25 mouse cellular contexts compared by ENCODE assay signal in the genomic region with DNA sequence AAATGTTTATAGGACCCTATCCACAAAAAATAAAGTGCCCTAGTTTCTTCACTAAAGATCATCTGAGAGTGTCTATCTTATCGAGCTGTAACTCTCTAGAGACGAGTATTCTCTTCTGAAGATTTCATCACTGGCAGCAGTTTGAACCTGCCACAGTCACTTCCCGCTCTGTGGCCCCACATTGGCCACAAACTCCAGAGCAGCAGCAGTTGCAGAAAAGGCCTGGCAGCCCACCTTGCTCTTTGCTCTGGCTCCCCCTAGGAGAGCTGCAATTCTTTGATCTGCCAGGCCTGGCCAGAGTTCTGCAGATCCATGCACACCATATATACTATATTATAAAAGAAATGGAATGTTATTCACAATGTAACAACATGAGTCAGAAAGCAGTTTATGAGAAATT.
DNase-seq lines count a peak whose midpoint lies in the region; ATAC-seq and TF ChIP-seq lines count a peak whose summit lies in the region.
"Had no signal": no experiment of that assay in that cellular context is flagged by ENCODE, and none has a peak within 500 bp of the region (broad histone marks: within the 10 kb centered on the region; RNA-seq: fewer than 3 reads in every experiment).

No protein-coding gene starts in this region.

- ATAC-seq in common myeloid progenitor, adult 5-6 weeks (replicated peaks; ENCODE audit: low read depth, poor library complexity, severe bottlenecking), result peak; percentile 99
- ATAC-seq in megakaryocyte, adult 5-6 weeks (ENCODE audit: poor library complexity, severe bottlenecking), result peak; percentile 93
- ATAC-seq in kidney, embryonic 15.5 days (replicated peaks; ENCODE audit: low FRiP score), result no peak
- ATAC-seq in inflammation-experienced regulatory T-cells, adult 6 months, result no peak
- ATAC-seq: CD4-positive, CD25-positive, alpha-beta regulatory T cell, adult 4 months; forebrain, embryonic 14.5 days; forebrain, postnatal 0 days had no signal

- no peaks in the 10 kb centered on the region for H3K36me3 ChIP-seq in kidney, embryonic 15.5 days
- H3K36me3 ChIP-seq: embryonic facial prominence, embryonic 12.5 days; embryonic facial prominence, embryonic 15.5 days; heart, embryonic 10.5 days; heart, embryonic 13.5 days; hindbrain, embryonic 12.5 days; hindbrain, embryonic 15.5 days had no signal

- TF ChIP-seq CTCF in left cerebral cortex, adult 2 months (IDR thresholded peaks at IDR 0.05), result peak; percentile 6
- TF ChIP-seq CTCF in gastrocnemius, adult 2 months (IDR thresholded peaks at IDR 0.05), result no peak

- intact Hi-C loops in left cerebral cortex, adult 2 months (cut with DNase I), result no loop called here
- intact Hi-C loops in gastrocnemius, adult 2 months (cut with DNase I), result no loop called here

- no peak overlapping the region for H3K27ac ChIP-seq in left cerebral cortex, adult 2 months
- H3K27ac ChIP-seq in kidney, embryonic 15.5 days, result no peak overlapping the region
- no peak overlapping the region for H3K27ac ChIP-seq in gastrocnemius, adult 2 months
- H3K27ac ChIP-seq: embryonic facial prominence, embryonic 12.5 days; embryonic facial prominence, embryonic 15.5 days; heart, adult 2 months; heart, embryonic 10.5 days; heart, embryonic 13.5 days; hindbrain, embryonic 12.5 days; hindbrain, embryonic 15.5 days had no signal

- H3K9ac ChIP-seq in kidney, embryonic 15.5 days, result no peak overlapping the region
- H3K9ac ChIP-seq: embryonic facial prominence, embryonic 12.5 days; embryonic facial prominence, embryonic 15.5 days; forebrain, postnatal 0 days; heart, embryonic 13.5 days; hindbrain, embryonic 12.5 days; hindbrain, embryonic 15.5 days had no signal

- 83% methylated on average over 3 of the region's 3 CpGs for WGBS in kidney, embryonic 15.5 days

- H3K4me3 ChIP-seq in left cerebral cortex, adult 2 months, result no peak overlapping the region
- H3K4me3 ChIP-seq in kidney, embryonic 15.5 days (replicated peaks), result no peak overlapping the region
- no peak overlapping the region for H3K4me3 ChIP-seq in gastrocnemius, adult 2 months
- H3K4me3 ChIP-seq: embryonic facial prominence, embryonic 12.5 days; embryonic facial prominence, embryonic 15.5 days; heart, adult 2 months; heart, embryonic 10.5 days; heart, embryonic 13.5 days; hindbrain, embryonic 12.5 days; hindbrain, embryonic 15.5 days had no signal

- no peaks in the 10 kb centered on the region for H3K4me1 ChIP-seq in kidney, embryonic 15.5 days
- H3K4me1 ChIP-seq: embryonic facial prominence, embryonic 12.5 days; embryonic facial prominence, embryonic 15.5 days; heart, embryonic 10.5 days; heart, embryonic 13.5 days; hindbrain, embryonic 12.5 days; hindbrain, embryonic 15.5 days had no signal

- no peak overlapping the region for H3K4me2 ChIP-seq in kidney, embryonic 15.5 days
- H3K4me2 ChIP-seq: embryonic facial prominence, embryonic 12.5 days; embryonic facial prominence, embryonic 15.5 days; heart, embryonic 13.5 days; hindbrain, embryonic 12.5 days; hindbrain, embryonic 15.5 days had no signal

- no peaks in the 10 kb centered on the region for H3K9me3 ChIP-seq in kidney, embryonic 15.5 days (replicated peaks)
- H3K9me3 ChIP-seq: embryonic facial prominence, embryonic 12.5 days; embryonic facial prominence, embryonic 15.5 days; heart, embryonic 10.5 days; heart, embryonic 13.5 days; hindbrain, embryonic 12.5 days; hindbrain, embryonic 15.5 days had no signal

- no peak for DNase-seq in left cerebral cortex, adult 2 months (ENCODE audit: extremely low spot score in 1 of 2, low spot score in 2 of 2)
- DNase-seq in left cerebral cortex, adult 18-20 months (ENCODE audit: low spot score in 2 of 2), result no peak
- no peak for DNase-seq in gastrocnemius, adult 2 months
- DNase-seq: adrenal gland, adult 2 months; adrenal gland, postnatal 25 days; cerebellum, adult 18-20 months; cerebellum, adult 9-10 months; cerebellum, postnatal 14 days; forebrain, postnatal 0 days; gastrocnemius, postnatal 25 days; heart, adult 2 months; heart, postnatal 14 days; heart, postnatal 4 days had no signal

- H3K27me3 ChIP-seq in kidney, embryonic 15.5 days, result no peaks in the 10 kb centered on the region
- H3K27me3 ChIP-seq: embryonic facial prominence, embryonic 12.5 days; embryonic facial prominence, embryonic 15.5 days; heart, embryonic 13.5 days; hindbrain, embryonic 12.5 days; hindbrain, embryonic 15.5 days had no signal

Comparison
In these comparisons a context has a peak if more than half of its experiments do, and no peak if none do; other contexts are left out.
1. ATAC-seq: peak in common myeloid progenitor, adult 5-6 weeks (single experiment) and megakaryocyte, adult 5-6 weeks (single experiment); none in kidney, embryonic 15.5 days (single experiment) and inflammation-experienced regulatory T-cells, adult 6 months (single experiment).